Mouse (Mus musculus) thymus, postnatal 14 days (tissue): ENCODE measurements around the gene Insc.
A peak's percentile ranks its signal among the peaks of the same experiment; 100 is the strongest.

ENCODE experiments used
- DNase-seq: peaks from one replicate; pipeline ENCODE4 v3.0.0; 2021

Gene Insc

GRCm38 (mm10) chr7:114743022-114743780, at the start of gene Insc:
Gene Insc (plus strand): TSS chr7:114743694.
- DNase-seq: no peak

- no peak for DNase-seq
These were observed 42.6 kb upstream of the Insc start for GRCm38 (mm10) chr7:114700871-114701270.

GRCm38 (mm10) chr7:114706716-114707115, 36.8 kb upstream of the Insc start:
- DNase-seq: no peak

- DNase-seq: no peak
These were observed 36.1 kb upstream of the Insc start for GRCm38 (mm10) chr7:114707398-114707797.

GRCm38 (mm10) chr7:114710419-114710818, 33.1 kb upstream of the Insc start:
- DNase-seq: no peak

- DNase-seq: no peak
These were observed 31.0 kb upstream of the Insc start for GRCm38 (mm10) chr7:114712523-114712922.

GRCm38 (mm10) chr7:114718300-114718699, 25.2 kb upstream of the Insc start, which contains the start of gene Calcb:
Gene Calcb (plus strand): TSS chr7:114718643.
- DNase-seq: no peak

- DNase-seq: peak; percentile 30
These were observed 23.9 kb upstream of the Insc start for GRCm38 (mm10) chr7:114719381-114720131.

GRCm38 (mm10) chr7:114729696-114730095, 13.8 kb upstream of the Insc start:
- peak; percentile 26 for DNase-seq

GRCm38 (mm10) chr7:114731175-114731574, 12.3 kb upstream of the Insc start:
- DNase-seq: no peak

GRCm38 (mm10) chr7:114731700-114732099, 11.8 kb upstream of the Insc start:
- DNase-seq: peak; percentile 33

GRCm38 (mm10) chr7:114736256-114736655, 7.2 kb upstream of the Insc start:
- DNase-seq: no peak

- no peak for DNase-seq
These were observed 5.3 kb upstream of the Insc start for GRCm38 (mm10) chr7:114738166-114738565.

GRCm38 (mm10) chr7:114740360-114741165, 2.9 kb upstream of the Insc start:
- DNase-seq: peak; percentile 68

GRCm38 (mm10) chr7:114744639-114745245, 1.2 kb downstream of the Insc start:
- DNase-seq: no peak

- peak; percentile 14 for DNase-seq
These were observed 2.2 kb downstream of the Insc start for GRCm38 (mm10) chr7:114745481-114746271.

- DNase-seq: no peak
These were observed 4.1 kb downstream of the Insc start for GRCm38 (mm10) chr7:114747596-114747995.

- no peak for DNase-seq
These were observed 4.7 kb downstream of the Insc start for GRCm38 (mm10) chr7:114748239-114748638.

GRCm38 (mm10) chr7:114753471-114753870, 10.0 kb downstream of the Insc start:
- no peak for DNase-seq

- DNase-seq: no peak
These were observed 10.7 kb downstream of the Insc start for GRCm38 (mm10) chr7:114754196-114754595.

- no peak for DNase-seq
These were observed 11.1 kb downstream of the Insc start for GRCm38 (mm10) chr7:114754626-114755025.

GRCm38 (mm10) chr7:114762660-114763059, 19.2 kb downstream of the Insc start:
- no peak for DNase-seq
